ENCODE assay signal across 9 mouse cellular contexts in the genomic region with DNA sequence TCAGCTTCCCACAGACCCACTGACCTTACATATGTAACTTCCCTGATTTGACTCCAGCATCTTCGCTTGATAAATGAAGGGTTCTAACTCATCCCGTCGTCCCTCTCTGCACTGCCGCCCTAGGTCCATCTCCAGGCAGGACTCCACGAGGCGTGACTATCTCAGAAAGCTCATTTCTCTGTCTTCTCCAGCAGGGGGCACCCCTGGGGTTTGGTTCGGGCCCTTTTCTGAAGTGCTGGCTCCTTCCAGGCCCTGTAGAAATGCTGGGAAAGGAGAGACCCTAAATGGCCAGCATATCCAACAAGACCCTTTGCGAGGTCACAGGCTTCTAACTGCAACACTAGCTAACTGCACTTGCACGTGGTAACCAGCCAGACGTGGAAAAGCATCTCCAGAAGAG. TPM values are rescaled to one million over a fixed set of nuclear protein-coding genes. Genes with fewer than 3 reads are reported as not detected.
DNase-seq lines count a peak whose midpoint lies in the region; ATAC-seq and TF ChIP-seq lines count a peak whose summit lies in the region.
"Had no signal": no experiment of that assay in that cellular context is flagged by ENCODE, and none has a peak within 500 bp of the region (broad histone marks: within the 10 kb centered on the region; RNA-seq: fewer than 3 reads in every experiment).

No protein-coding gene starts in this region.

- 0 out of 2 replicates have a peak overlapping the region, but pooled peaks have one; percentile 10 for H3K4me2 ChIP-seq in hindbrain, postnatal 0 days (ENCODE audit: low read depth, low read length)
- H3K4me2 ChIP-seq in midbrain, embryonic 14.5 days (ENCODE audit: low read length) = no peak overlapping the region
- H3K4me2 ChIP-seq: neural tube, embryonic 13.5 days had no signal

- no peaks in the 10 kb centered on the region for H3K9me3 ChIP-seq in hindbrain, postnatal 0 days (ENCODE audit: low read length)
- no peaks in the 10 kb centered on the region for H3K9me3 ChIP-seq in limb, embryonic 10.5 days (replicated peaks)
- no peaks in the 10 kb centered on the region for H3K9me3 ChIP-seq in midbrain, embryonic 14.5 days (ENCODE audit: control insufficient read depth, low read length)

- no peaks in the 10 kb centered on the region for H3K36me3 ChIP-seq in hindbrain, postnatal 0 days (ENCODE audit: insufficient read depth, low read length)
- no peaks in the 10 kb centered on the region for H3K36me3 ChIP-seq in limb, embryonic 10.5 days
- H3K36me3 ChIP-seq in midbrain, embryonic 14.5 days (ENCODE audit: control insufficient read depth, insufficient read depth, low read length) = no peaks in the 10 kb centered on the region
- H3K36me3 ChIP-seq in splenic B cell, adult 2 months (ENCODE audit: control insufficient read depth, insufficient read depth, low read length, poor library complexity, severe bottlenecking) = no peaks in the 10 kb centered on the region
- H3K36me3 ChIP-seq: neural tube, embryonic 13.5 days had no signal

- peak; percentile 70 for ATAC-seq in hindbrain, postnatal 0 days
- ATAC-seq in midbrain, embryonic 14.5 days (ENCODE audit: low FRiP score, low TSS enrichment) = no peak

- H3K4me3 ChIP-seq in gastrocnemius, adult 2 months = no peak overlapping the region
- no peak overlapping the region for H3K4me3 ChIP-seq in hindbrain, postnatal 0 days (ENCODE audit: low read length)
- no peak overlapping the region for H3K4me3 ChIP-seq in limb, embryonic 10.5 days
- no peak overlapping the region for H3K4me3 ChIP-seq in midbrain, embryonic 14.5 days (replicated peaks; ENCODE audit: low read depth, low read length)
- H3K4me3 ChIP-seq: neural tube, embryonic 13.5 days had no signal

- WGBS in hindbrain, postnatal 0 days = 6% methylated on average over 10 of the region's 10 CpGs
- 4% methylated on average over 10 of the region's 10 CpGs for WGBS in limb, embryonic 10.5 days
- 4% methylated on average over 10 of the region's 10 CpGs for WGBS in midbrain, embryonic 14.5 days

- no peak overlapping the region for H3K9ac ChIP-seq in hindbrain, postnatal 0 days (replicated peaks; ENCODE audit: low read length)
- no peak overlapping the region for H3K9ac ChIP-seq in midbrain, embryonic 14.5 days (replicated peaks; ENCODE audit: low read length)
- H3K9ac ChIP-seq: neural tube, embryonic 13.5 days had no signal

- peak; percentile 71 for TF ChIP-seq CTCF in gastrocnemius, adult 2 months (IDR thresholded peaks at IDR 0.05)
- peak; percentile 70 for TF ChIP-seq CTCF in hindbrain, postnatal 0 days (IDR thresholded peaks at IDR 0.05; ENCODE audit: low read depth)

- no peaks in the 10 kb centered on the region for H3K27me3 ChIP-seq in hindbrain, postnatal 0 days (ENCODE audit: insufficient read depth, low read length)
- H3K27me3 ChIP-seq in limb, embryonic 10.5 days (ENCODE audit: low read depth, poor library complexity, severe bottlenecking) = no peaks in the 10 kb centered on the region
- no peaks in the 10 kb centered on the region for H3K27me3 ChIP-seq in midbrain, embryonic 14.5 days (ENCODE audit: control insufficient read depth, insufficient read depth, low read length)
- H3K27me3 ChIP-seq in splenic B cell, adult 2 months (ENCODE audit: control insufficient read depth, insufficient read depth, low read length, poor library complexity, severe bottlenecking) = no peaks in the 10 kb centered on the region
- H3K27me3 ChIP-seq: neural tube, embryonic 13.5 days had no signal

- DNase-seq in kidney, adult 18-20 months = peak; percentile 27
- no peak for DNase-seq in kidney, adult 11 months
- DNase-seq in cerebellum, adult 9-11 months = peak; percentile 8
- peak; percentile 64 for DNase-seq in gastrocnemius, adult 2 months
- peak; percentile 70 for DNase-seq in hindbrain, postnatal 0 days (ENCODE audit: low spot score)
- DNase-seq in limb, embryonic 10.5 days (ENCODE audit: low spot score) = peak; percentile 81
- peak; percentile 69 for DNase-seq in midbrain, embryonic 14.5 days
- DNase-seq in splenic B cell, adult 2 months (ENCODE audit: low read depth, low spot score) = peak; percentile 76

- no peaks in the 10 kb centered on the region for H3K4me1 ChIP-seq in hindbrain, postnatal 0 days (ENCODE audit: insufficient read depth, low read length)
- H3K4me1 ChIP-seq in limb, embryonic 10.5 days = peaks cover 11% of the 10 kb centered on the region; the same call in 1 of the 2 replicates
- H3K4me1 ChIP-seq in midbrain, embryonic 14.5 days (ENCODE audit: control insufficient read depth, insufficient read depth, low read length) = no peaks in the 10 kb centered on the region

- intact Hi-C loops in gastrocnemius, adult 2 months (cut with DNase I) = loop anchor here (2.0 kb wide), 1 partner anchor 101 kb away; no protein-coding TSS in a partner anchor

- H3K27ac ChIP-seq in gastrocnemius, adult 2 months = no peak overlapping the region
- no peak overlapping the region for H3K27ac ChIP-seq in hindbrain, postnatal 0 days
- H3K27ac ChIP-seq in limb, embryonic 10.5 days = 0 out of 2 replicates have a peak overlapping the region, but pooled peaks have one; percentile 11
- no peak overlapping the region for H3K27ac ChIP-seq in midbrain, embryonic 14.5 days (replicated peaks; ENCODE audit: low read depth, low read length)
- H3K27ac ChIP-seq: neural tube, embryonic 13.5 days had no signal

RNA-seq across cellular contexts. Expression of a gene that starts 31.7 kb away (rescaled TPM):
- 1 to 10 TPM; 1.2 to 7.1 TPM for total RNA-seq in gastrocnemius, adult 2 months (2021)
- 44.5 and 76.9 TPM in 2 replicates for total RNA-seq in hindbrain, postnatal 0 days (2014; rRNA removed)
- polyA plus RNA-seq in hindbrain, postnatal 0 days (2015; fragmentation: Nextera tagmentation; extraction: Ambion mirVana) = 38.0 and 38.4 TPM in 2 replicates
- 63.6 and 92.5 TPM in 2 replicates for polyA plus RNA-seq in limb, embryonic 10.5 days (2016; fragmentation: Nextera tagmentation; extraction: Ambion mirVana)
- polyA plus RNA-seq in midbrain, embryonic 14.5 days (2014; fragmentation: Nextera tagmentation; extraction: Ambion mirVana) = 37.6 and 41.3 TPM in 2 replicates

RNA-seq across cellular contexts. Expression of a gene that starts 43.7 kb away (rescaled TPM):
- under 1 TPM; 0.31 to 0.75 TPM for total RNA-seq in gastrocnemius, adult 2 months (2021)
- 1.5 and 1.9 TPM in 2 replicates for total RNA-seq in hindbrain, postnatal 0 days (2014; rRNA removed)
- polyA plus RNA-seq in hindbrain, postnatal 0 days (2015; fragmentation: Nextera tagmentation; extraction: Ambion mirVana) = 0.88 and 1.2 TPM in 2 replicates
- 0.74 and 1.2 TPM in 2 replicates for polyA plus RNA-seq in limb, embryonic 10.5 days (2016; fragmentation: Nextera tagmentation; extraction: Ambion mirVana)
- 0.42 and 1.6 TPM in 2 replicates for polyA plus RNA-seq in midbrain, embryonic 14.5 days (2014; fragmentation: Nextera tagmentation; extraction: Ambion mirVana)
